Mouse (Mus musculus) stomach, embryonic 14.5 days (tissue): Measurements from ENCODE around the gene Padi2. TPM values are rescaled to one million over a fixed set of nuclear protein-coding genes. Genes with fewer than 3 reads are reported as not detected.

Experiments used
- ATAC-seq: fragments of 200-750 bp; cut with Nextera tagmentation; 2 replicates; pipeline ENCODE4 v1.8.0; 2017; ENCODE audit warnings: low read depth, moderate TSS enrichment; ENCODE audit not compliant: insufficient number of reproducible peaks, insufficient read depth, low FRiP score
- H3K27ac ChIP-seq: fragments of 300-500 bp; sonication (generic); 2 replicates; pipeline ENCODE4 v1.5.1; 2014; ENCODE audit warnings: mild to moderate bottlenecking, low read length, moderate library complexity, mixed read lengths
- H3K27me3 ChIP-seq: fragments of 300-500 bp; sonication (generic); 2 replicates; pipeline ENCODE4 v1.6.1; 2014; ENCODE audit warnings: low read length, control low read depth, mixed read lengths; ENCODE audit not compliant: control insufficient read depth, insufficient read depth
- H3K36me3 ChIP-seq: fragments of 300-500 bp; sonication (generic); 2 replicates; pipeline ENCODE4 v1.6.1; 2014; ENCODE audit warnings: mild to moderate bottlenecking, control low read depth, low read length, moderate library complexity, mixed read lengths; ENCODE audit not compliant: control insufficient read depth, insufficient read depth
- H3K4me1 ChIP-seq: fragments of 300-500 bp; sonication (generic); 2 replicates; pipeline ENCODE4 v1.6.1; 2014; ENCODE audit warnings: low read length, control low read depth, mixed read lengths; ENCODE audit not compliant: control insufficient read depth, insufficient read depth
- H3K4me2 ChIP-seq: fragments of 300-500 bp; sonication (generic); replicated peaks from 2 replicates; pipeline ENCODE4 v1.6.1; 2014; ENCODE audit warnings: low read depth, low read length, control low read depth
- H3K4me3 ChIP-seq: fragments of 300-500 bp; sonication (generic); 2 replicates; pipeline ENCODE4 v1.5.1; 2014; ENCODE audit warnings: low read depth, low read length, control low read depth
- H3K9ac ChIP-seq: fragments of 300-500 bp; sonication (generic); replicated peaks from 2 replicates; pipeline ENCODE4 v1.6.1; 2014; ENCODE audit warnings: low read depth, mild to moderate bottlenecking, control low read depth, low read length, moderate library complexity, mixed read lengths
- H3K9me3 ChIP-seq: fragments of 300-500 bp; sonication (generic); 2 replicates; pipeline ENCODE4 v1.6.1; 2016; ENCODE audit warnings: low read depth, low read length, control low read depth; ENCODE audit not compliant: control insufficient read depth
- WGBS: fragments of 180-500 bp; shearing (Covaris S2); extraction: QIAGEN DNeasy Blood & Tissue Kit; methylation state at CpG from one replicate; pipeline ENCODE4 v1.1.7; 2014; 5-methylcytosine and 5-hydroxymethylcytosine counted together
- polyA plus RNA-seq: library from polyadenylated mRNA; unstranded; fragments of >200 nt; fragmentation: Nextera tagmentation; extraction: Ambion mirVana; gene quantifications from 2 replicates; pipeline ENCODE4 v1.2.1, GENCODE M21; 2014

Gene Padi2
- polyA plus RNA-seq, 1 experiment from 2014 or later = 1.5 TPM

DNA sequence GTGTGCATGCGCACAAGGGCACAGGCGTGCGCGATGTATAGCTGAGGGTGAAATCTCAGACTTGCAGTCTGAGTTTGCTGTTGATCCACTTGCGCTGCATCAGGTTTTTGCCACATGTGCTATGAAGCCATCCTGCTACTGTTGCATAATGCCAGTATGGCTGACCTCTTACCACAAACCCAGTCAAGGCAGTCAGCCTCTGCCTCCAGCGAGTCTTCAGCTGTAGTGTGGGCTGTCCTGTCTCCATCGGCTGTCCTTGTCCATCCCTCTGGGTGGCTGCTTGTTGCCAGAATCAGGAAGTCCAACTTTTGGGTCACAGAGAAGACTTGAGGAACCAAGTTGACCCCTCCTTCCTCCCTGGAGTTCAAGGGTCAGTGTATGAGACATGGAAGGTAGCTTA lies 69.2 kb downstream of the Padi2 start:
- no peak for ATAC-seq
- 93% methylated on average over 7 of the region's 7 CpGs for WGBS
- Histone ChIP-seq H3K27me3 (no peaks in the 10 kb centered on the region), H3K36me3 (peaks cover 61% of the 10 kb centered on the region), H3K9me3 (no peaks in the 10 kb centered on the region), H3K4me3 (no peak overlapping the region), H3K9ac (no peak overlapping the region), H3K27ac (no peak overlapping the region), H3K4me2 (no peak overlapping the region), H3K4me1 (peaks cover 6% of the 10 kb centered on the region; the same call in 1 of the 2 replicates)

DNA sequence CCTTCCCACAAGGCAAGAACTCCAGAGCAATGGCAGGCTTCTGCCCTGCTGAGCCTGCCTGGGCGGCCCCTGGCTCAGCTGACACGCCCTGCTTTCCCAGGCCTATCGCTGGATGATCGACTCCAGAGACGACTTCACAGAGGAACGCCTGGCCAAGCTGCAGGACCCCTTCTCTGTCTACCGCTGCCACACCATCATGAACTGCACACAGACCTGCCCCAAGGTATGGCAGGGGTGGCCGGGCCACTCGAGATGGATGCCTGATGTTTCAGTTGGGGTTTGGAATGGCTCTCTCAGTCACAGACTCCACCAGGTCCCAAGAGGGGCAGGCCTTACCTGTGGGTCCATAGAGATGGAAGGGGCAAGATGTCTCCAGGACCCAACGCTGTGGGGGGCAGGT lies 71.1 kb downstream of the Padi2 start:
- Histone ChIP-seq H3K36me3 (peaks cover 44% of the 10 kb centered on the region), H3K4me2 (no peak overlapping the region), H3K27ac (peak overlapping the region; percentile 10; the same call in 1 of the 2 replicates), H3K27me3 (no peaks in the 10 kb centered on the region), H3K4me1 (peaks cover 6% of the 10 kb centered on the region; the same call in 1 of the 2 replicates), H3K9me3 (no peaks in the 10 kb centered on the region), H3K4me3 (no peak overlapping the region), H3K9ac (no peak overlapping the region)
- ATAC-seq = no peak
- 74% methylated on average over 10 of the region's 10 CpGs for WGBS

DNA sequence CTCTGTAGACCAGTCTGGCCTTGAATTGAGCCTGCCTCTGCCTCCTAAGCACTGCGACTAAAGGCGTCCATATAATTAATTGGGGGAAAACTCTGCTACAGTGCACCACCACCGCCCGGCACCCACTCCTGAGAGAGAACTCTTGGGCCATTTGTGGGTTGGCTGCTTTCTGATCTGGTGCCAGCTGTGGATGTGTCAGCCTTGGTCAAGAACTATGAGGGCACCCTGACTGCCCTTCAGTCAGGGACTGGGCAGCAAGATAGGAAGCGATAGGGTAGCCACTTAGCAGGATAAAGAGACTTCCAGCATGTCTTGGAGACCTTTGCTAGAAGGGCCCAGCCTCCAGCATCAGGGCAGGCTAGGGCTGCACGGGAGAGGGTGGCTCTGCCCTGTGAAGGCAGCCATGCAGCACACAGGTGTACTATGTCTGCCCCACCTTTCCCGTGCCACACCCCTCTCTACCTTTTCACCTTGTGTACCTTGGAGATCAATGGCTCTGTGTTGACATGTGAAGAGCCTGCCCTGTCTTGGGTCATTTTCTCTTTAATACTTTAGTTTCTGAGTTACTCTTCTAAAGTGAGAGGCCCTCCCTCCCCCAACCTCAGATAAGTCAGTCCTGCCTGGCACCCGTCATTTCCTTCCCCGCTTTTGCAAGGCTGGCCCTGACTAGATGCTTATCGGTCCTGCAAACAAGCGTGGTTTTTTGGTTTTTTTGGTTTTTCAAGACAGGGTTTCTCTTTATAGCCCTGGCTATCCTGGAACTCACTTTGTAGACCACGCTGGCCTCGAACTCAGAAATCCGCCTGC lies 71.9 kb downstream of the Padi2 start:
- Histone ChIP-seq H3K36me3 (peaks cover 36% of the 10 kb centered on the region), H3K27ac (peak overlapping the region; percentile 10; the same call in 1 of the 2 replicates), H3K9me3 (no peaks in the 10 kb centered on the region), H3K4me2 (no peak overlapping the region), H3K27me3 (no peaks in the 10 kb centered on the region), H3K4me1 (peaks cover 6% of the 10 kb centered on the region; the same call in 1 of the 2 replicates), H3K9ac (no peak overlapping the region), H3K4me3 (no peak overlapping the region)
- ATAC-seq = peak; percentile 71
- 81% methylated on average over 14 of the region's 14 CpGs for WGBS

DNA sequence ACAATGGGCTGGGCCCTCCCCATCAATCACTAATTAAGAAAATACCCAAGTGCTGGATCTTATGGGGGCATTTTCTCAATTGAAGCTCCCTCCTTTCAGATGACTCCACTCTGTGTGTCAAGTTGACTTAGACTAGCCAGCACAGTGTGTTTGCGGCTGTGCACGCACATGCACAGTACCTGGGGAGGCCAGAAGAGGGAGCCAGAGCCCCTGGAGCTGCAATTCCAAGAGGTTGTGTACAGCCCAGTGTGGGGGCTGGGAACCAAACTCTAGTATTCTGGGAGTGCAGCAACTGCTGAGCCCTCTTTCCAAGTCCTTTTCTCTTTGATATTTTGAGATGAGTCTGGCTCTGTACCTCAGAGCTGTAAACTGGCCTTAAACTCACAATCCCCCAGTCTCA lies 75.5 kb downstream of the Padi2 start:
- peaks cover 6% of the 10 kb centered on the region; the same call in 1 of the 2 replicates for H3K4me1 ChIP-seq
- H3K9ac ChIP-seq = no peak overlapping the region
- H3K4me2 ChIP-seq = no peak overlapping the region
- no peak overlapping the region for H3K27ac ChIP-seq
- peaks cover 13% of the 10 kb centered on the region for H3K36me3 ChIP-seq
- no peaks in the 10 kb centered on the region for H3K27me3 ChIP-seq
- H3K4me3 ChIP-seq = no peak overlapping the region
- no peaks in the 10 kb centered on the region for H3K9me3 ChIP-seq
- no peak for ATAC-seq
- 90% methylated on average over 2 of the region's 2 CpGs for WGBS

DNA sequence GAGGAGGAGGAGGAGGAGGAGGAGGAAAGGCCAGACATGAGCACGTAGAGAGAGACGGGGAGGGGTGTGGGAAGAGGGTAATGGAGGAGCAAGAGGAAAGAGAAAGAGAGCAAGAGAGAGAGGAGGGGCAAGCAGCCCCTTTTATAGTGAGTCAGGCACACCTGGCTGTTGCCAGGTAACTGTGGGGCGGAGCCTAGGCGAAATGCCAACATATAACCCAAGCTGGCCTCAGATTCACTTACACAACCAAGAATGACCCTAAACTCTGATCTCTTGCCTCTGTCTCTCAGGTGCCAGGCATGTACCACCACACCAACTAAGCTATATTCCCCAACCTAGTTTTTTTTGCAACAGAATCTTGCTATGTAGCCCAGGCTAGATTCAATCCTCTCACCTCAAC lies 76.7 kb downstream of the Padi2 start:
- H3K4me3 ChIP-seq = no peak overlapping the region
- ATAC-seq = no peak
- WGBS = 46% methylated on average over 4 of the region's 4 CpGs
- H3K4me1 ChIP-seq = peaks cover 6% of the 10 kb centered on the region; the same call in 1 of the 2 replicates
- no peak overlapping the region for H3K4me2 ChIP-seq
- no peak overlapping the region for H3K9ac ChIP-seq
- no peaks in the 10 kb centered on the region for H3K9me3 ChIP-seq
- no peaks in the 10 kb centered on the region for H3K27me3 ChIP-seq
- peak overlapping the region; percentile 66; the same call in 1 of the 2 replicates for H3K27ac ChIP-seq
- peaks cover 13% of the 10 kb centered on the region for H3K36me3 ChIP-seq

DNA sequence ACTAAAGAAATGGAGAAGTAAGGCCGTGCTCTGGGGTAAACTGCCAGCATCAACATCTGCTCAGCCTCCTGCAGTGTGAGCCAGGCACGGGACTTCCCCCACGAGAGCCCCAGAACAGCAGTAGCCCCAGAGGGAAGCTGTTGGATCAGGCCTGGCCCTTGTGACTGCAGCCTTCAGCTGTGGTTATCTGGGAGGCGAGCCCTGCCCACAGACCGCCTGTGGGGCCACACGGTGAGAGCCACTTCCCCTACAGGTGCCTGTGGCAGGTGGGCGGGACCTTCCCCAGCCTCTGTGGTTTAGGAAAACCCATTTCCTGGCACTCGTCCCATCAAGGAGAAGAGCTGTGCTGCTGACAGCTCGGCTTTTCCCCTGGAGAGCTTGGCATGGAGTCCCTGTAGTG lies 77.3 kb downstream of the Padi2 start:
- Histone ChIP-seq H3K9ac (no peak overlapping the region), H3K27ac (peak overlapping the region; percentile 66; the same call in 1 of the 2 replicates), H3K4me1 (peaks cover 12% of the 10 kb centered on the region; the same call in 1 of the 2 replicates), H3K27me3 (no peaks in the 10 kb centered on the region), H3K36me3 (peaks cover 13% of the 10 kb centered on the region), H3K4me3 (no peak overlapping the region), H3K4me2 (no peak overlapping the region), H3K9me3 (no peaks in the 10 kb centered on the region)
- WGBS = 10% methylated on average over 9 of the region's 9 CpGs
- ATAC-seq = peak; percentile 57; the same call in 1 of the 2 replicates

DNA sequence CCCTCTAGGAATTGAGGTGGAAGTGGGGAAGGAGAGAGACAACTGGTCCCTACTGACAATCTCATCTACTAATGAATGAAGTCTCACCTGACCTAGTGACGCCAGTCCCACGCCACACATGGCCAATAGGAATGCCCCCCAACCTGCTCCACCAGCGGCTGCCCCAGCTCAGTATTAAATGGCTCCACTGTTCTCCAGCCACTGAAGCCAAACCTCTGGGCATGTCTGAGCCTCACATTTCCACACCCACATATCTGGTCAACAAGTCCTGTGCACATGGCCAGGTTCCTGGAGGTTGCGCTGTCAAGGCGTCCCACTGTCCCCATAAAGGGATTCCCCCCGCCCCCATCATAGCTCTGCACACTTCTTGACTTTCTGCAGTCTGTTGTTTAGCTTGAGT lies 78.4 kb downstream of the Padi2 start:
- ATAC-seq = no peak
- no peak overlapping the region for H3K27ac ChIP-seq

DNA sequence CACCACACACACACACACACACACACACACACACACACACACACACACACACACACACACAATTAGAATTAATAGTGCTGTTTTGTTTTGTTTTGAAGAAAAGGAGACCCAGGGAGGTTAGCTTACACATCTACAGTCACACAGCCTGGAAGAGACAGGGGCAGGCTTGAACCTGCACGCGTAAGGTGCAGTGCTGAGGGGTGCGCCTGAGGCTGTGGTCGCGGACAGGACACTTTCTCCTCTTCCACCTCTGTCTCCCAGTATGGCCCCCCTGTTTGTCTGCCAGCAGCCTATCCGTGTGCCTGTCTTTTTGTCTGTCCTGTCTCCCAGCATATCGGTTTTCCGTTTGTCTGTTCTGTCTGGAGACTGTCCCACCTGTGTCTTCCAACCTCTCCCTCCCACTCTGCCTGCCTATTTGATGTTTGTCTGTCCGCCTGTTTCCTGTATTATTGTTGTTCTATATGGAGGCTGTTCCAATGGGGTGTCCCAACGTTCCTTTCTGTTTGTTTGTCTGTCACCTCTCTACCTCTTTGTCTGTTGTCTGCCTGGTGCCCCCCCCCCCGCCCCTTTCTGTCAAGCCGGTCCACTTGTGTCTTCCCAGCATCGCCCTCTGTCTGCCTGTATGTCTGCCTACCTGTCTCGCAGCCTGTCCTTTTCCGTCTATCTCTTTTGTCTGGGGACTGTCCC lies 80.0 kb downstream of the Padi2 start:
- Histone ChIP-seq H3K27ac (no peak overlapping the region), H3K4me2 (peak overlapping the region; percentile 83), H3K9me3 (no peaks in the 10 kb centered on the region), H3K4me3 (peak overlapping the region; percentile 89), H3K4me1 (peaks cover 13% of the 10 kb centered on the region; the same call in 1 of the 2 replicates), H3K27me3 (no peaks in the 10 kb centered on the region), H3K9ac (no peak overlapping the region), H3K36me3 (no peaks in the 10 kb centered on the region)
- WGBS = 25% methylated on average over 15 of the region's 15 CpGs
- peak; percentile 3; the same call in 1 of the 2 replicates for ATAC-seq

More for the DNA sequence above, 78.4 kb downstream of the Padi2 start:
- Histone ChIP-seq H3K9ac (no peak overlapping the region), H3K4me3 (no peak overlapping the region), H3K4me1 (peaks cover 13% of the 10 kb centered on the region; the same call in 1 of the 2 replicates), H3K9me3 (no peaks in the 10 kb centered on the region), H3K4me2 (no peak overlapping the region), H3K27me3 (no peaks in the 10 kb centered on the region), H3K36me3 (peaks cover 4% of the 10 kb centered on the region)
- 75% methylated on average over 6 of the region's 6 CpGs for WGBS
